Mouse (Mus musculus): ENCODE data around the gene Sec14l2. TPM values are rescaled to one million over a fixed set of nuclear protein-coding genes. Genes with fewer than 3 reads are reported as not detected.
"Not testable (repeated sequence)": the region's sequence is repeated elsewhere in the genome, so short reads cannot be mapped to it uniquely, and the experiment has no call there.

The Sec14l2 gene
- polyA plus RNA-seq, 2 experiments: 4.5 to 9.5 TPM

DNA sequence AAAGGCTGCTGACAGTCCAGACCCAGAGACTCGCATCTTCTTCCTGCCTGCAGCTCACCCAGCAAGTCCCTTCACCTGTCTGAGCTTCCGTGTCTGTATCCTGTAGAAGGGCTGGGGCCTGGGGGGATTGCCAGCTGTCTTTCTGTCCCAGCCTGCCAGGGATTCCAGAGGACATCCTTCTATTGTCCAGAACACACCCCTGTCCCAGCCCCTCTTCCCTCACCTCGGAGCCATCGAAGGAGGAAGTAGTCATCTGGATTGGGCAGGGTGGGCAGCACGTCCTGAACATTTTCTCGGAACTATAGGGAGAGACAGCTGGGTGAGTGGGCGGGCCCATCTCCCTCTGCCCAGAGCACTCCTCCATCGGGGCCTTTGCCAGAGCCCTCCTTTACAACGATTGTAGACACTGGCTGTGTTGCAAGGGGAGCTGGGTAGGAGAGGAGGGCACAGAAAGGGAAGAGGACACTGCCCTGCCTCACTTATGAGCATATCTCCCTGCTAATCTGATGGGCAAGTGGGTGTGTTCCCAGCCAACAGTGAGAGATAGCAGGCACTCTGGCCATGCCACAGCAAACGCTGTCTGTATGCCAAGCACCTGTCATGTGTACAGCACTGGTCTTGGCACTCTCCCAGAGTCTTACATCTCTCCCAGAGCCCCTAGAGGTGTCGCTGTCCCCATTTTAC, 6.6 kb downstream of the Sec14l2 start:
- no peak for DNase-seq (ENCODE audit: low read depth in 3 of 3, low spot score in 3 of 3)
- Histone ChIP-seq H3K9ac (replicated peaks) (peak overlapping the region; percentile 7; the same call in 1 of the 2 replicates), H3K4me1 (replicated peaks; ENCODE audit: control insufficient read depth in 2 of 2, insufficient read depth in 2 of 2, low read length in 1 of 2) (peaks cover 12 to 27% of the 10 kb centered on the region in 2 experiments), H3K9me3 (ENCODE audit: control insufficient read depth, low read length) (no peaks in the 10 kb centered on the region), H3K27me3 (ENCODE audit: control insufficient read depth, insufficient read depth, low read length) (peaks cover 32% of the 10 kb centered on the region), H3K36me3 (replicated peaks; ENCODE audit: control insufficient read depth, insufficient read depth, low read depth) (no peaks in the 10 kb centered on the region), H3K4me2 (ENCODE audit: low read depth) (peak overlapping the region; percentile 81), H3K27ac (no peak overlapping the region), H3K4me3 (ENCODE audit: insufficient read depth in 1 of 2, low read depth in 2 of 2, low read length in 2 of 2) (peak overlapping the region; percentile 0 to 65; a peak in 3 of 4 replicates)
- no peak for TF ChIP-seq CTCF (IDR thresholded peaks at IDR 0.05; ENCODE audit: low read depth)
- TF ChIP-seq EP300 (IDR thresholded peaks at IDR 0.05; ENCODE audit: low read depth): no peak
- 27% methylated on average over 11 of the region's 11 CpGs for WGBS (ENCODE audit: insufficient replicate concordance)
- peak; percentile 52 for ATAC-seq (ENCODE audit: insufficient read depth)

DNA sequence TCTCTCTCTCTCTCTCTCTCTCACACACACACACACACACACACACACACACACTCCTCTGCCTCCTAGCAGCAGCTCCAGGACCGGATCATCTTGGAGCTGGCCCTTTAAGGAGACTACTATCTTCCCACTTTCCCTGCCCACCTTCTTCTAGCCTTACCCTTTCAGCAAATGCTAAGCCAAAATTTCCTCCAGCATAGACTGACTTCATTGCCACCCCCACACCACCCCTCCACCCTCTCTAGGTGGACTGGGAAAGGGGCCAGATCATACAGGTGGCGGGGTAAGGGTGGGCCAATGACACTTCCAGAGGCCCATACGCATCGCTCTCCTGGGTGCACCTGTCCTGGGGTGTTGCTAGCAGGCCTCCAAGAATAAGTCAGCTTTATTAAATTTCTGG, 7.8 kb downstream of the Sec14l2 start:
- Histone ChIP-seq H3K36me3 (replicated peaks; ENCODE audit: control insufficient read depth, insufficient read depth, low read depth) (no peaks in the 10 kb centered on the region), H3K27me3 (ENCODE audit: control insufficient read depth, insufficient read depth, low read length) (peaks cover 32% of the 10 kb centered on the region), H3K4me3 (ENCODE audit: insufficient read depth in 1 of 2, low read depth in 2 of 2, low read length in 2 of 2) (no peak overlapping the region), H3K27ac (no peak overlapping the region), H3K9me3 (ENCODE audit: control insufficient read depth, low read length) (no peaks in the 10 kb centered on the region), H3K4me2 (ENCODE audit: low read depth) (no peak overlapping the region), H3K4me1 (replicated peaks; ENCODE audit: control insufficient read depth in 2 of 2, insufficient read depth in 2 of 2, low read length in 1 of 2) (peaks cover 12 to 27% of the 10 kb centered on the region in 2 experiments), H3K9ac (replicated peaks) (no peak overlapping the region)
- ATAC-seq (ENCODE audit: insufficient read depth): no peak
- DNase-seq (ENCODE audit: low read depth in 3 of 3, low spot score in 3 of 3): no peak
- 83% methylated on average over 4 of the region's 4 CpGs for WGBS (ENCODE audit: insufficient replicate concordance)
- TF ChIP-seq EP300 (IDR thresholded peaks at IDR 0.05; ENCODE audit: low read depth): no peak
- no peak for TF ChIP-seq CTCF (IDR thresholded peaks at IDR 0.05; ENCODE audit: low read depth)

DNA sequence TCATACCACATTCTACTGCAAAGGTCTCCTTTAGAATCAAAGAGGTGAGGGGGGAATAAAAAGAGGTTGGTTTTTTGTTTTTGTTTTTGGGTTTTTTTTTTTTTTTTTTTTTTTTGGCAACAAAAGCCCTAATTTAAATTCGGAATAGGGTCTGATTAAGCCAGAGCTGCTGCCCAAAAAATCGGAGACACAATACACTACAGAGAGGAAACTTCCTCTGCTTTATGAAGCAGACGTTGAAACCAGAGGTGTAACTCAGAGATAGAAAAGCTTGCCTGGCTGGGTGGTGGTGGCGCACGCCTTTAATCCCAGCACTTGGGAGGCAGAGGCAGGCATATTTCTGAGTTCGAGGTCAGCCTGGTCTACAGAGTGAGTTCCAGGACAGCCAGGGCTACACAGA, 8.7 kb downstream of the Sec14l2 start:
- not testable (repeated sequence) for ATAC-seq (ENCODE audit: insufficient read depth)
- peaks cover 12 to 27% of the 10 kb centered on the region in 2 experiments for H3K4me1 ChIP-seq (replicated peaks; ENCODE audit: control insufficient read depth in 2 of 2, insufficient read depth in 2 of 2, low read length in 1 of 2)

DNA sequence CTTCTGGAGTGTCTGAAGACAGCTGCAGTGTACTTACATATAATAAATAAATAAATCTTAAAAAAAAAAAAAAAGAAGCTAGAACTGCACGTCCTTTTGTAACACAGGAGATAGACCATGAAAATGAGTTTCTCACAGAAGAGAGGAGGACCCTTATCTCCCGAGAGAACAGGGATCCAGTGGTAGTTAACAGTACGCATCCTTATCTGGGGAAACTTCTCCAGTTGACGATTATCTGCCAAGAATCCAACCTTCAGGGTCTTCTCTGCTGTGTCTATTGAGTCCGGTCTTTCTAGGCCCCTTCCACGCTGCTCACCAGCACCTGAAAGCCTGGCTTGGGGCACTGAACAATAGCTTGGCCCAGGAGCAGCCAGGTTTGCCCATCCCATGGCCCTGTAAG, 9.2 kb downstream of the Sec14l2 start:
- Histone ChIP-seq H3K9ac (replicated peaks) (no peak overlapping the region), H3K4me3 (ENCODE audit: insufficient read depth in 1 of 2, low read depth in 2 of 2, low read length in 2 of 2) (no peak overlapping the region), H3K36me3 (replicated peaks; ENCODE audit: control insufficient read depth, insufficient read depth, low read depth) (no peaks in the 10 kb centered on the region), H3K4me2 (ENCODE audit: low read depth) (no peak overlapping the region), H3K27ac (no peak overlapping the region), H3K9me3 (ENCODE audit: control insufficient read depth, low read length) (no peaks in the 10 kb centered on the region), H3K4me1 (replicated peaks; ENCODE audit: control insufficient read depth in 2 of 2, insufficient read depth in 2 of 2, low read length in 1 of 2) (peaks cover 12 to 21% of the 10 kb centered on the region in 2 experiments), H3K27me3 (ENCODE audit: control insufficient read depth, insufficient read depth, low read length) (peaks cover 18% of the 10 kb centered on the region)
- DNase-seq (ENCODE audit: low read depth in 3 of 3, low spot score in 3 of 3) (no peak), ATAC-seq (ENCODE audit: insufficient read depth) (no peak)
- no peak for TF ChIP-seq EP300 (IDR thresholded peaks at IDR 0.05; ENCODE audit: low read depth)
- no peak for TF ChIP-seq CTCF (IDR thresholded peaks at IDR 0.05; ENCODE audit: low read depth)
- WGBS (ENCODE audit: insufficient replicate concordance): 26% methylated on average over 6 of the region's 6 CpGs

More for the DNA sequence above, 8.7 kb downstream of the Sec14l2 start:
- 57% methylated on average over 6 of the region's 6 CpGs for WGBS (ENCODE audit: insufficient replicate concordance)
- not testable (repeated sequence) for H3K4me2 ChIP-seq (ENCODE audit: low read depth); H3K9ac ChIP-seq (replicated peaks); DNase-seq (ENCODE audit: low read depth in 3 of 3, low spot score in 3 of 3); H3K36me3 ChIP-seq (replicated peaks; ENCODE audit: control insufficient read depth, insufficient read depth, low read depth); H3K4me3 ChIP-seq (ENCODE audit: insufficient read depth in 1 of 2, low read depth in 2 of 2, low read length in 2 of 2); H3K9me3 ChIP-seq (ENCODE audit: control insufficient read depth, low read length); H3K27ac ChIP-seq
- H3K27me3 ChIP-seq (ENCODE audit: control insufficient read depth, insufficient read depth, low read length): peaks cover 23% of the 10 kb centered on the region

DNA sequence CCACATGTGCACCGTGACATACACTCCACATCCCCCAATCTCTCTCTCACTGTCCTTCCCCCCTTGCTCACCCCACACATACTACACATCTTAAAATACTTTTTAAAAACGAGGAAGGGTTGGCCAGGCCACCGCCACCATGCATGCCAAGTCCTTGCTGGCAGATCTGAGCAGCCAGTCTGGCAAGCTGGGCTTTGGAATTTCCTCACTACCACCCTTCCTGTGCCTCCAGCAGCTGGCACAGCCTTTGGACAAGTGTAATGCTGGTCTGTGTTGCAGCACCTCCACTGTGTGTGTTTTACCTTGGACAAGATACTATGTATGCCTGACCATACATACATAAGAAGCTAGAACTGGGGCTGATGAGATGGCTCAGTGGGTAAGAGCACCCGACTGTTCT, 9.7 kb downstream of the Sec14l2 start:
- H3K36me3 ChIP-seq (replicated peaks; ENCODE audit: control insufficient read depth, insufficient read depth, low read depth): no peaks in the 10 kb centered on the region
- H3K4me1 ChIP-seq (replicated peaks; ENCODE audit: control insufficient read depth in 2 of 2, insufficient read depth in 2 of 2, low read length in 1 of 2): peaks cover 12 to 19% of the 10 kb centered on the region in 2 experiments
- ATAC-seq (ENCODE audit: insufficient read depth) (no peak), DNase-seq (ENCODE audit: low read depth in 3 of 3, low spot score in 3 of 3) (no peak)
- TF ChIP-seq EP300 (IDR thresholded peaks at IDR 0.05; ENCODE audit: low read depth) (no peak), CTCF (IDR thresholded peaks at IDR 0.05; ENCODE audit: low read depth) (no peak)
- WGBS (ENCODE audit: insufficient replicate concordance): 60% methylated on average over 4 of the region's 4 CpGs
- no peak overlapping the region for H3K9ac ChIP-seq (replicated peaks)
- no peaks in the 10 kb centered on the region for H3K9me3 ChIP-seq (ENCODE audit: control insufficient read depth, low read length)
- H3K4me3 ChIP-seq (ENCODE audit: insufficient read depth in 1 of 2, low read depth in 2 of 2, low read length in 2 of 2): no peak overlapping the region
- H3K27me3 ChIP-seq (ENCODE audit: control insufficient read depth, insufficient read depth, low read length): peaks cover 14% of the 10 kb centered on the region
- no peak overlapping the region for H3K27ac ChIP-seq
- H3K4me2 ChIP-seq (ENCODE audit: low read depth): no peak overlapping the region
